Comparison of ENCODE assay signal across 9 mouse cellular contexts in the genomic region with DNA sequence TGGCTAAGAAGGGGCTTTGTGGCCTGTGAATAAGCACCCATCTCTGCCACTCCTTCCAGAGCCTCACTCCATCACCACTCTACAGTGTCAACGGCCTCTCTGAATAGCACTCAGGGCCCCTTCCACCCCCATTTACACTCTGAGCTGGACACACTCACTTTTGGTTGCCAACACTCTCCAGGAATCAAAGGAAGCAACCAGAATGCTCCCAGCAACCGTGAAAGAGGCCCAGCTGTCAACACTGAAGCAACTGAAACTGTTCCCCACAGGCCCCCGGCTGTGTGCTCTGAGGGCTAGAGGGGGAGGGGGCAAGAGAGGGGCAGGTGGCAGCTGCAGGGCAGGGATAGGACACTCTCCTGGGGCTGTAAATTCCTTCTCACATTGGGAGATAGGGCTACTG. TPM values are rescaled to one million over a fixed set of nuclear protein-coding genes. Genes with fewer than 3 reads are reported as not detected.
A peak's percentile ranks its signal among the peaks of the same experiment; 100 is the strongest.
DNase-seq lines count a peak whose midpoint lies in the region; ATAC-seq and TF ChIP-seq lines count a peak whose summit lies in the region.
"Had no signal": no experiment of that assay in that cellular context is flagged by ENCODE, and none has a peak within 500 bp of the region (broad histone marks: within the 10 kb centered on the region; RNA-seq: fewer than 3 reads in every experiment).

No protein-coding gene starts in this region.

- ATAC-seq in neural tube, embryonic 11.5 days (ENCODE audit: insufficient read depth, low FRiP score, low TSS enrichment), result peak; percentile 87
- ATAC-seq in forebrain, postnatal 0 days, result peak; percentile 67
- ATAC-seq in midbrain, embryonic 14.5 days (ENCODE audit: low FRiP score, low TSS enrichment), result peak; percentile 62; the same call in 1 of the 2 replicates
- ATAC-seq in megakaryocyte, adult 5-6 weeks (ENCODE audit: poor library complexity, severe bottlenecking), result no peak
- ATAC-seq: intestine, embryonic 16.5 days had no signal

- no peaks in the 10 kb centered on the region for H3K27me3 ChIP-seq in neural tube, embryonic 11.5 days (ENCODE audit: control insufficient read depth, insufficient read depth, low read length)
- H3K27me3 ChIP-seq in forebrain, postnatal 0 days (ENCODE audit: insufficient read depth, low read length), result no peaks in the 10 kb centered on the region
- H3K27me3 ChIP-seq in midbrain, embryonic 14.5 days (ENCODE audit: control insufficient read depth, insufficient read depth, low read length), result no peaks in the 10 kb centered on the region

- no peaks in the 10 kb centered on the region for H3K36me3 ChIP-seq in neural tube, embryonic 11.5 days (ENCODE audit: control insufficient read depth, insufficient read depth, low read length)
- no peaks in the 10 kb centered on the region for H3K36me3 ChIP-seq in forebrain, postnatal 0 days (ENCODE audit: insufficient read depth)
- no peaks in the 10 kb centered on the region for H3K36me3 ChIP-seq in midbrain, embryonic 14.5 days (ENCODE audit: control insufficient read depth, insufficient read depth, low read length)

- H3K4me3 ChIP-seq in neural tube, embryonic 11.5 days (ENCODE audit: low read depth, low read length), result no peak overlapping the region
- no peak overlapping the region for H3K4me3 ChIP-seq in forebrain, postnatal 0 days (ENCODE audit: low read depth, low read length)
- H3K4me3 ChIP-seq in midbrain, embryonic 14.5 days (replicated peaks; ENCODE audit: low read depth, low read length), result no peak overlapping the region
- H3K4me3 ChIP-seq: erythroblast, embryonic 14.5 days had no signal

- H3K27ac ChIP-seq in neural tube, embryonic 11.5 days (ENCODE audit: low read depth, low read length), result peak overlapping the region; percentile 82
- H3K27ac ChIP-seq in forebrain, postnatal 0 days (ENCODE audit: low read depth, low read length), result peak overlapping the region; percentile 22; the same call in 1 of the 2 replicates
- H3K27ac ChIP-seq in midbrain, embryonic 14.5 days (replicated peaks; ENCODE audit: low read depth, low read length), result peak overlapping the region; percentile 71

- peaks cover 21% of the 10 kb centered on the region for H3K4me1 ChIP-seq in neural tube, embryonic 11.5 days (ENCODE audit: control insufficient read depth, insufficient read depth, low read length)
- H3K4me1 ChIP-seq in forebrain, postnatal 0 days (ENCODE audit: insufficient read depth), result 0 out of 2 replicates have a peak, but pooled peaks cover 5% of the 10 kb centered on the region
- H3K4me1 ChIP-seq in midbrain, embryonic 14.5 days (ENCODE audit: control insufficient read depth, insufficient read depth, low read length), result peaks cover 21% of the 10 kb centered on the region

- H3K9ac ChIP-seq in neural tube, embryonic 11.5 days (ENCODE audit: low read length), result no peak overlapping the region
- H3K9ac ChIP-seq in forebrain, postnatal 0 days, result no peak overlapping the region
- no peak overlapping the region; the same call in 1 of the 2 replicates for H3K9ac ChIP-seq in midbrain, embryonic 14.5 days (replicated peaks; ENCODE audit: low read length)

- H3K4me2 ChIP-seq in neural tube, embryonic 11.5 days (ENCODE audit: low read depth), result no peak overlapping the region
- no peak overlapping the region for H3K4me2 ChIP-seq in forebrain, postnatal 0 days (ENCODE audit: low read depth)
- H3K4me2 ChIP-seq in midbrain, embryonic 14.5 days (ENCODE audit: low read length), result no peak overlapping the region

- DNase-seq in neural tube, embryonic 11.5 days (ENCODE audit: low spot score), result peak; percentile 59
- DNase-seq in neural tube, embryonic 10.5 days (ENCODE audit: extremely low spot score, low spot score), result no peak
- DNase-seq in forebrain, postnatal 0 days, result no peak
- DNase-seq in midbrain, embryonic 14.5 days, result peak; percentile 72
- DNase-seq in urinary bladder, postnatal 10 days (ENCODE audit: low spot score), result no peak
- no peak for DNase-seq in right cerebral cortex, postnatal 4 days

- WGBS in neural tube, embryonic 11.5 days, result 8% methylated on average over 3 of the region's 3 CpGs
- 12% methylated on average over 3 of the region's 3 CpGs for WGBS in forebrain, postnatal 0 days
- 6% methylated on average over 3 of the region's 3 CpGs for WGBS in midbrain, embryonic 14.5 days

- H3K9me3 ChIP-seq in neural tube, embryonic 11.5 days (ENCODE audit: control insufficient read depth, low read length), result 0 out of 2 replicates have a peak, but pooled peaks cover 2% of the 10 kb centered on the region
- H3K9me3 ChIP-seq in forebrain, postnatal 0 days (ENCODE audit: low read length), result no peaks in the 10 kb centered on the region
- no peaks in the 10 kb centered on the region for H3K9me3 ChIP-seq in midbrain, embryonic 14.5 days (ENCODE audit: control insufficient read depth, low read length)

- TF ChIP-seq CTCF in forebrain, postnatal 0 days (IDR thresholded peaks at IDR 0.05; ENCODE audit: low read depth), result no peak

RNA-seq across cellular contexts. Expression of gene Gper1, which starts 4.3 kb away (rescaled TPM):
- polyA plus RNA-seq in neural tube, embryonic 11.5 days (2014; fragmentation: Nextera tagmentation; extraction: Ambion mirVana), result 2.9 and 4.4 TPM in 2 replicates
- total RNA-seq in forebrain, postnatal 0 days (2014; rRNA removed), result 6.8 and 9.1 TPM in 2 replicates
- polyA plus RNA-seq in forebrain, postnatal 0 days (2015; fragmentation: Nextera tagmentation; extraction: Ambion mirVana), result 6.8 and 8.1 TPM in 2 replicates
- polyA plus RNA-seq in midbrain, embryonic 14.5 days (2014; fragmentation: Nextera tagmentation; extraction: Ambion mirVana), result 9.2 and 9.6 TPM in 2 replicates
- 0.07 TPM in 1 of 2 replicates, not detected in the other for total RNA-seq in megakaryocyte, adult 5-6 weeks (2015)
- total RNA-seq in megakaryocyte, adult 5-6 weeks (2017), result 0.22 TPM in 1 of 2 replicates, not detected in the other
- polyA plus RNA-seq: erythroblast, embryonic 14.5 days had no signal

RNA-seq across cellular contexts. Expression of gene C130050O18Rik, which starts 13.6 kb away (rescaled TPM):
- polyA plus RNA-seq in neural tube, embryonic 11.5 days (2014; fragmentation: Nextera tagmentation; extraction: Ambion mirVana), result 0.18 and 0.36 TPM in 2 replicates
- total RNA-seq in forebrain, postnatal 0 days (2014; rRNA removed), result not detected in 2 replicates
- polyA plus RNA-seq in forebrain, postnatal 0 days (2015; fragmentation: Nextera tagmentation; extraction: Ambion mirVana), result 0.13 TPM in 1 of 2 replicates, not detected in the other
- 0.29 and 0.58 TPM in 2 replicates for polyA plus RNA-seq in midbrain, embryonic 14.5 days (2014; fragmentation: Nextera tagmentation; extraction: Ambion mirVana)
- 18.3 and 19.9 TPM in 2 replicates for total RNA-seq in megakaryocyte, adult 5-6 weeks (2015)
- total RNA-seq in megakaryocyte, adult 5-6 weeks (2017), result 16.6 and 19.7 TPM in 2 replicates
- polyA plus RNA-seq: erythroblast, embryonic 14.5 days had no signal

RNA-seq across cellular contexts. Expression of gene Gpr146, which starts 41.1 kb away (rescaled TPM):
- polyA plus RNA-seq in neural tube, embryonic 11.5 days (2014; fragmentation: Nextera tagmentation; extraction: Ambion mirVana), result 2.4 TPM in 2 replicates
- total RNA-seq in forebrain, postnatal 0 days (2014; rRNA removed), result 3.2 and 3.3 TPM in 2 replicates
- 2.4 and 2.8 TPM in 2 replicates for polyA plus RNA-seq in forebrain, postnatal 0 days (2015; fragmentation: Nextera tagmentation; extraction: Ambion mirVana)
- polyA plus RNA-seq in midbrain, embryonic 14.5 days (2014; fragmentation: Nextera tagmentation; extraction: Ambion mirVana), result 1.2 and 1.8 TPM in 2 replicates
- total RNA-seq in megakaryocyte, adult 5-6 weeks (2015), result 9.8 and 13.1 TPM in 2 replicates
- total RNA-seq in megakaryocyte, adult 5-6 weeks (2017), result 9.6 and 14.8 TPM in 2 replicates

RNA-seq across cellular contexts. Expression of gene 3110082I17Rik, which starts 41.7 kb away (rescaled TPM):
- 32.0 and 37.6 TPM in 2 replicates for polyA plus RNA-seq in neural tube, embryonic 11.5 days (2014; fragmentation: Nextera tagmentation; extraction: Ambion mirVana)
- 10.5 and 11.9 TPM in 2 replicates for total RNA-seq in forebrain, postnatal 0 days (2014; rRNA removed)
- polyA plus RNA-seq in forebrain, postnatal 0 days (2015; fragmentation: Nextera tagmentation; extraction: Ambion mirVana), result 17.4 and 19.4 TPM in 2 replicates
- polyA plus RNA-seq in midbrain, embryonic 14.5 days (2014; fragmentation: Nextera tagmentation; extraction: Ambion mirVana), result 10.8 and 12.8 TPM in 2 replicates
- total RNA-seq in megakaryocyte, adult 5-6 weeks (2015), result 12.4 and 15.8 TPM in 2 replicates
- total RNA-seq in megakaryocyte, adult 5-6 weeks (2017), result 10.8 and 11.4 TPM in 2 replicates

Comparison
In these comparisons a context has a peak if more than half of its experiments do, and no peak if none do; other contexts are left out.
1. DNase-seq: peak in neural tube, embryonic 11.5 days (single experiment) and midbrain, embryonic 14.5 days (single experiment); none in neural tube, embryonic 10.5 days (single experiment), forebrain, postnatal 0 days (single experiment), urinary bladder, postnatal 10 days (single experiment) and right cerebral cortex, postnatal 4 days (single experiment).
2. H3K27ac ChIP-seq: peak in every context shown above with its lines; median percentile 82 in neural tube, embryonic 11.5 days; 71 in midbrain, embryonic 14.5 days; 22 in forebrain, postnatal 0 days.